Mouse (Mus musculus): ENCODE results near the gene Map3k15. TPM values are rescaled to one million over a fixed set of nuclear protein-coding genes. Genes with fewer than 3 reads are reported as not detected.

Gene Map3k15
- polyA plus RNA-seq, 1 experiment from 2014 or later: 0.10 TPM

DNA sequence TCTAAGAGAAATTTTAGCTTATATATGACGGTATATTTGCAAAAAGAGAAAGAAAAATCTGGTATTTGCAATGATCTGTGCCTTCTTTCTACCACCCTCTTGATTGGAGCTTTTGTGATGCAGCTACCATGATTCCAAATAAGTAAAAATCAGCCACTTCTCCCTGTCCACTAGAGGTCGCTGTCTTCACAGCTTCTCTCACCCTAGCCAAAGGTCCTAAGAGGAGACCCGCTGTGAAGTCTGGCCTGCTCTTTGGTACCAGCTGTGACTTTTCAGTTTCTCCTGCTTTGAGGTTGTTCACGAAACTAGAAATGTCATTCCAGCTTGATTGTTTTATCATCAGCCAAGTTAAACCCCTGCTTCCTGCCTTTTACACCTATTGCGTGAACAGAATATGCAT is 14.5 kb upstream of the Map3k15 start:
- Histone ChIP-seq H3K4me1 (replicated peaks) (no peaks in the 10 kb centered on the region), H3K4me2 (no peak overlapping the region), H3K9ac (no peak overlapping the region), H3K36me3 (no peaks in the 10 kb centered on the region), H3K4me3 (no peak overlapping the region), H3K27me3 (peaks cover 5% of the 10 kb centered on the region; the same call in 1 of the 2 replicates), H3K27ac (no peak overlapping the region), H3K9me3 (no peaks in the 10 kb centered on the region)
- 28% methylated on average over 5 of the region's 5 CpGs for WGBS
- ATAC-seq (ENCODE audit: low FRiP score): no peak

DNA sequence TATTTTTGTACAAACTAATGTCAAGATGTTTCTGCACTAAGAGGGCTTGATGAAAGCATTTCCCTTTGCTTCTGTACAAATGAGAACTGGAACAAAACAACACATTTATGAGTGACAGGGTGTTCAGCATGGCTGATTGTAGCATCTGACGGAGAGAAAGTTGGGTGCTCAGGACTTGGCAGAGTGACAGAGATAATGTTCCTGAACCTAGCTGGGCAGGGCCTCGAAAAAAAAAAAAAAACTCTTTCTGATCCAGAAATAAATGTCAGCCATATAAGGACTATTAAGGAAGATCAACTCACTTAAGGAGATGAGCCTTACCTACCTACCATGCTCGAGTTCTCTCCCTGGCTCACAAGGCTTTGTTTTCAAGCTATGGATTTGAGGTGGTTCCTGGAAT is 12.0 kb upstream of the Map3k15 start:
- Histone ChIP-seq H3K4me2 (no peak overlapping the region), H3K27ac (no peak overlapping the region), H3K4me3 (no peak overlapping the region), H3K4me1 (replicated peaks) (no peaks in the 10 kb centered on the region), H3K36me3 (no peaks in the 10 kb centered on the region), H3K27me3 (peaks cover 10% of the 10 kb centered on the region; the same call in 1 of the 2 replicates), H3K9me3 (no peaks in the 10 kb centered on the region), H3K9ac (no peak overlapping the region)
- 76% methylated on average over 3 of the region's 3 CpGs for WGBS
- no peak for ATAC-seq (ENCODE audit: low FRiP score)

DNA sequence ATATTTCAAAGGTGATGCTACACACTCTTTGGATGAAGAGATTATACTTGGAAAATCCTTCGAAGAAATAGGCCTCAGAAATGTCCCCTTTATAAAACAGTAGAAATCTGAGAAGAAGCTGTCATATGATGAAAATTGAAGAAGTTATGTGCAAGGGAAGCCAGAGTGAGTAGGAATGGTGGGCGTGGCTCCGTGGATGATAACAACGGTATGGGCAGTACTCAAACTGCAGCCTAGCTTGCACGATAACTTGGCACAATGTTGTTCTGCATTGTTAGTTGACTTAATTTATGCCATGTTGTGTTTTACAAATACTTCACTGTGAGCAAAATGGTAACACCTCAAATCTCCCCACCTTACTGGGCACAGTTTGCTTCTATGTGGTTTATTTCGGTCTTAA is 7.6 kb downstream of the Map3k15 start:
- WGBS: 90% methylated on average over 6 of the region's 6 CpGs
- no peak overlapping the region for H3K27ac ChIP-seq
- no peak overlapping the region for H3K4me3 ChIP-seq
- ATAC-seq (ENCODE audit: low FRiP score): no peak
- H3K4me2 ChIP-seq: no peak overlapping the region
- H3K36me3 ChIP-seq: no peaks in the 10 kb centered on the region
- H3K4me1 ChIP-seq (replicated peaks): no peaks in the 10 kb centered on the region
- H3K27me3 ChIP-seq: peaks cover 26% of the 10 kb centered on the region; the same call in 1 of the 2 replicates
- no peak overlapping the region for H3K9ac ChIP-seq
- no peaks in the 10 kb centered on the region for H3K9me3 ChIP-seq

DNA sequence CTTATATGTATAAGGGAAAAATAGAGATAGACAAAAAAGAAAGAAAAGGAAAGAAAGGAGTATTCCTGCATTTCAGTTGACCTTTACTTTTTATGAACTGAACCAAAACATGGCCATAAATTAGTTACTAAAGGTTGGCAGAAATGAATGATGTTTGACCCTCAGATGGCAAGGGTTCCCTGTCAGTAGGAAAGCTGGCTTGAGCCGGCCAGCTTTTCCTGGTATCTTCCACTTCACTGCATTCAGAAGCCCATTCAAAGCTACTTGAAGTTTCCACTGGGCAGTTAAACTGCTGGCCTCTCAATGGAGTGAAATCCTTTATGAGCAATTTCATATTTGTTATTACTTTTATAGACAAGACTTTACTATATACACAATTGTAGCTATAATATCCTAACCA is 65.1 kb downstream of the Map3k15 start:
- H3K9me3 ChIP-seq: no peaks in the 10 kb centered on the region
- H3K4me1 ChIP-seq (replicated peaks): no peaks in the 10 kb centered on the region
- no peak overlapping the region for H3K4me3 ChIP-seq
- H3K4me2 ChIP-seq: no peak overlapping the region
- no peak overlapping the region for H3K9ac ChIP-seq
- H3K27me3 ChIP-seq: no peaks in the 10 kb centered on the region
- ATAC-seq (ENCODE audit: low FRiP score): no peak
- no peaks in the 10 kb centered on the region for H3K36me3 ChIP-seq
- WGBS: 70% methylated on average over 1 of the region's 1 CpGs
- no peak overlapping the region for H3K27ac ChIP-seq

DNA sequence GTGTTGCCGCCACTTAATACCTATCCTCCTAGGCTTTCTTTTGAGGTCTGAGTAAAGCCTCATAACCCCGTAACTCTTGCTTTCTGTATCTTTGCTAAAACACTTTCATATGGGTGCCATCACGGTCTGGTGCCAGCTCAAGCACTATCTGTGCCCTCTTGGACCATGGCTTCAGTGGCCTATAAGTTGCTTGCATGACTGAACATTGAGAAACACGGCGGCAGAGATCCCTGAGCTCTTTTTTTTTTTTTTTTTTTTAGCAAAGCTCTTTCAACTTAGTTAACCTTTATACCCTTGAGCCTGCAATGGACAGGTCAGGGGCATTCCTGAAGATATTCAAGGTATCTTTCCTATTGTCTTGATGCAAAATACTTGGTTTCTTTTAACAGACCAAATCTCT is 66.4 kb downstream of the Map3k15 start:
- ATAC-seq (ENCODE audit: low FRiP score): no peak
- Histone ChIP-seq H3K36me3 (no peaks in the 10 kb centered on the region), H3K4me3 (no peak overlapping the region), H3K4me1 (replicated peaks) (no peaks in the 10 kb centered on the region), H3K9ac (no peak overlapping the region), H3K27ac (no peak overlapping the region), H3K4me2 (no peak overlapping the region), H3K27me3 (no peaks in the 10 kb centered on the region), H3K9me3 (no peaks in the 10 kb centered on the region)
- WGBS: 82% methylated on average over 5 of the region's 5 CpGs

DNA sequence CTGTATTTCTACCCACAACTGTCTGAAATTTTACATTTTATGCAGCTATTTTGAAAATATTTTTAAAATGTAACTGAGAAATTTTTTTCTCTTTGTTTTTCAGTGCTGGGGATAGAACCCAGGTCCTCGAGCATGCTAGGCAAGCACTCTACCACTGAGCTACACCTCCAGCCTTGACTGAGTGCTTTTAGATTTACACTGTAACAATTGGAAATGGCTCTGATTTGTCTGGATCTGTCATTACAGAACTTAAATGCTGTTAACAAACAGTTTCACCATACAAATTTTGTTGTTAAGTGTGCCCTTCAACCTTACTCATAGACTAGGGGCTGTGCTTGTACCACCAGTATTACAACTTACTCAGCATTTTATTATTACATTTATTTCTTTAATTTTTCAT is 103.7 kb downstream of the Map3k15 start:
- 83% methylated on average over 1 of the region's 1 CpGs for WGBS
- H3K27ac ChIP-seq: no peak overlapping the region
- no peak overlapping the region for H3K9ac ChIP-seq
- H3K4me2 ChIP-seq: no peak overlapping the region
- no peaks in the 10 kb centered on the region for H3K4me1 ChIP-seq (replicated peaks)
- H3K9me3 ChIP-seq: no peaks in the 10 kb centered on the region
- peaks cover 4% of the 10 kb centered on the region; the same call in 1 of the 2 replicates for H3K27me3 ChIP-seq
- H3K36me3 ChIP-seq: no peaks in the 10 kb centered on the region
- no peak overlapping the region for H3K4me3 ChIP-seq
- no peak for ATAC-seq (ENCODE audit: low FRiP score)

DNA sequence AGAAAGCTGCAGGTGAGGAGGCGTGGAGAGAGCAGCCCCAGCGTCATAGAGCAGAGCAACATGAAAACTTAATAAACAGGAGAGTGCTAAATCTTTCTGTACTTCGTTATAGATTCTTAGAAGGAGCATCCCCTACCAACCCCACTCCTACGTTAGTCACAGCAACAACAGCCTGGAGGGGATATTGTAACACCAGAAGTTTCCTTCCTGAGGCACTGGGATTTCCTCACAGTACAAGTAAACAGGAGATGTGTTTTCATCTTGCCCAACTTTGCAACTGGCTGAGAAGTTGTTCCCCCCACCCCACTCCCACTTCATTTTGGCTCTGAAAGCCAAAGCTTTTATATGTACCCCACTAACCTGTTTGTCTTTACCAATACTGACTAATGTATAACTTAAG is 119.6 kb downstream of the Map3k15 start:
- Histone ChIP-seq H3K4me1 (replicated peaks) (no peaks in the 10 kb centered on the region), H3K4me2 (no peak overlapping the region), H3K27me3 (no peaks in the 10 kb centered on the region), H3K4me3 (no peak overlapping the region), H3K9ac (no peak overlapping the region), H3K36me3 (no peaks in the 10 kb centered on the region), H3K27ac (no peak overlapping the region), H3K9me3 (no peaks in the 10 kb centered on the region)
- WGBS: 72% methylated on average over 4 of the region's 4 CpGs
- ATAC-seq (ENCODE audit: low FRiP score): no peak

DNA sequence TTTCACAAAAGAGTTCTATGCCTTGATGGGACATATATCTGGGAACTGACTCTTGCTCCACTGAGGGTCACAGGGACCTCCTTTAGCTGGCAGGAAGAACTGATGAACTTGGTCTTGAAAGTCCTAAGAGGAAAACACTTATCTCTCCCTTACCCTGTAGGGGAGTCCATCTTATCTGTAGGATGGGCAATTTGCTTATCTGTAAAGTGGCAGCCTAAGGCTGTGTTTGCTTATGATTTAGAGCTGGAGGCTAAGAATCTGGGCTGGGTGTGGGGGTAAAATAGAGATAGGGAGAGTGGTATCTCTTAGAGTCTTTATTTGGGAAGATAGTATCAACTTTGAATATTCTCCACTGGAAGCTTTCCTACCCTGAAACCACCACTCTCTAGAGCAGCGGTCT is 125.5 kb downstream of the Map3k15 start:
- Histone ChIP-seq H3K27me3 (peaks cover 8% of the 10 kb centered on the region), H3K4me3 (no peak overlapping the region), H3K9ac (no peak overlapping the region), H3K4me1 (replicated peaks) (no peaks in the 10 kb centered on the region), H3K4me2 (no peak overlapping the region), H3K36me3 (no peaks in the 10 kb centered on the region), H3K27ac (no peak overlapping the region), H3K9me3 (no peaks in the 10 kb centered on the region)
- WGBS: 100% methylated on average over 1 of the region's 1 CpGs
- no peak for ATAC-seq (ENCODE audit: low FRiP score)

DNA sequence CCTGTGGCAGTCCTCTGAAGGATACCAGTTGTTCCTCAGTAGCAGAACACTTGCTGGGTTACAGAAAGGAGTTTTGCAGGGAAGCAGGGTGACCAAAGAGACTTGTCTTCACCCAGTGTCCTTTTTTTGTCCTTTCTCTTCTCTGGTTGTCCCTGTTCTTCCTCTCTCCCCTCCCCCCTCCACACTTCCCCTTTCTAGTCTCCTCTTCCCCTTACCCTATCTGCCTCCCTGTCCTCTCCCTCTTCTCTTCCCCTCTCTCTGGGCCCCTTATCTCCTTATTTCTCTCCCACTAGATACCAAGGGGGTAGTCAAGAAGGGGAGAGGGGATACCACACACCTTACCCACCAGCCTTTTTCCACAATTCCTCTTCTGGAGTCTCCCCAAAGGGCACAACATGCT is 127.8 kb downstream of the Map3k15 start:
- H3K4me2 ChIP-seq: no peak overlapping the region
- H3K27ac ChIP-seq: no peak overlapping the region
- ATAC-seq (ENCODE audit: low FRiP score): no peak
- no peaks in the 10 kb centered on the region for H3K36me3 ChIP-seq
- no peaks in the 10 kb centered on the region for H3K9me3 ChIP-seq
- H3K4me3 ChIP-seq: no peak overlapping the region
- H3K9ac ChIP-seq: no peak overlapping the region
- no peaks in the 10 kb centered on the region for H3K4me1 ChIP-seq (replicated peaks)
- peaks cover 8% of the 10 kb centered on the region for H3K27me3 ChIP-seq

DNA sequence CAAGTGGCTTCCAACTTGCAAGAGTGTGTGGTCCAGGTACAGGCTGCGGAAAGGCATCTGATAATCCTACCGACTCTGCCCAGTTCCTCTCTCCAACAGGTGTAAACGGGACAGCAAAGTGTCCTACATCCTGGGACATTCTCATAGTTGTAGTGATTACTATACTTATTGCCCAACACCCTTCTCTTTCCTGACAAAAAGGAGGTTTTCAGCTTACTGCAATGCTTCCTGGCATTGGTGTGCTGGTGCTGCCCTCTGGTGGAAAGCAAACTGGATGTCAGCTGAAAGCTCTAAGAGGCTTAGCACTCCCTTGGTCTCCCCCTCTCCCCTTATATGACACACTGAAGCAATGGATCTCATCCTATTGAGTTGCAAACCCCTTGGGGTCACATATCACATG is 128.4 kb downstream of the Map3k15 start:
- Histone ChIP-seq H3K27ac (no peak overlapping the region), H3K9me3 (no peaks in the 10 kb centered on the region), H3K4me1 (replicated peaks) (no peaks in the 10 kb centered on the region), H3K4me2 (no peak overlapping the region), H3K9ac (no peak overlapping the region), H3K36me3 (peaks cover 1% of the 10 kb centered on the region; the same call in 1 of the 2 replicates), H3K4me3 (no peak overlapping the region), H3K27me3 (peaks cover 8% of the 10 kb centered on the region)
- ATAC-seq (ENCODE audit: low FRiP score): 0 out of 2 replicates have a peak, but pooled peaks have one; percentile 46
- WGBS: 76% methylated on average over 3 of the region's 3 CpGs

DNA sequence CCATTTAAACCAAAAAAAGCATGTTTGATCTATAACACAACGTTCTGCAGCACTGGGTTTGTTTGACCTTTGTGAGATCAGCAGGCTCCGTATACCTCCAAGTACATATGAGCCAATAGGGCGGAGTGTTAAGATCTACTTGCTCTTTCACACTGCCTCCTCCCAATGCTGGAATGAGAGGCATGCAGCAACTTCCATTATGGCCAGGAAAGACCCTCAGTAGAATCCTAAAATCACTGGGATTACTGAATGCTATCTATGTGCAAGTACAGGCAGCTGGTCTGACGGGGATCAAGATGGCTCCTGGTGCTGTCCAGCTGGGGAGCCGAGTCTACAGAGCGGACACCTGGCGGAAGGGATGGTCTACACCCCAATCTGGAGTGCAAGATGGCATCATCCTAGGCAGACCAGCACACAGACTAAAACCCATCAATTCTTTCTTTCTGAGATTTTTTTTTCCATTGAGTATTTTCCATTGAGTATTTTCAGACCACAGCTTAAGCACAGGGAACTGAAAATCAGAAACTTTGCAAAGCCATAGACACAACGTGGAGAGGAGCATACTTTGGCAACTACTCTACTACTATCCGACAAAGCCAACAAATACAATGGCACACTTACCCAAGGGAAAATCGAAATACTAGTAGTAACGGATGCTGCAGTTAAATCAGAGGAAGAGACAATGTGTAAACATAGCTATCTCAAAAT is 146.1 kb downstream of the Map3k15 start:
- 88% methylated on average over 11 of the region's 11 CpGs for WGBS
- no peak overlapping the region for H3K4me3 ChIP-seq
- H3K27me3 ChIP-seq: 0 out of 2 replicates have a peak, but pooled peaks cover 2% of the 10 kb centered on the region
- peaks cover 2% of the 10 kb centered on the region for H3K36me3 ChIP-seq
- no peak overlapping the region for H3K9ac ChIP-seq
- no peaks in the 10 kb centered on the region for H3K9me3 ChIP-seq
- no peak overlapping the region for H3K4me2 ChIP-seq
- peaks cover 19% of the 10 kb centered on the region for H3K4me1 ChIP-seq (replicated peaks)
- no peak for ATAC-seq (ENCODE audit: low FRiP score)
- H3K27ac ChIP-seq: no peak overlapping the region

DNA sequence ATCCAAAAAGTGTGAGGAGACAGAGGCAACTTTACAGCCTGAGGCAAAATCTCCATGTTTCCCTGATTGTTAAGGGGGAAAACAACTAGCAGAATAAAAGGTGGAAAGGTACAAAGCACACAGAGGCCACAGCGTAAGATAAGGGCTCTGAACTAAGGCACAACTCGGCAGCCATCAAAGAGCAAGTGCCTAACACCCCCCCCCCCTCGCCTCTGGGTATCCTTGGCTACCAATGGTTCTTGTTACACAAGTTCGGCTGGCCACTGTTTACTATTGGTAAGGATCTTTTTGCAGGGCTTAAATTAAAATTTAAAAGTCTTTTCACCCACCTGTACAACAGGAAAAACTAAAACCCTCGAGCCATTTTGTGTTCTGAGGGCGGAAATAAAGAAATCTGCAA is 147.5 kb downstream of the Map3k15 start:
- H3K27ac ChIP-seq: no peak overlapping the region
- H3K27me3 ChIP-seq: 0 out of 2 replicates have a peak, but pooled peaks cover 2% of the 10 kb centered on the region
- ATAC-seq (ENCODE audit: low FRiP score): no peak
- H3K4me1 ChIP-seq (replicated peaks): peaks cover 19% of the 10 kb centered on the region
- H3K4me3 ChIP-seq: peak overlapping the region; percentile 15
- peak overlapping the region; percentile 63 for H3K4me2 ChIP-seq
- WGBS: 36% methylated on average over 6 of the region's 6 CpGs
- no peaks in the 10 kb centered on the region for H3K9me3 ChIP-seq
- H3K9ac ChIP-seq: no peak overlapping the region
- no peaks in the 10 kb centered on the region; the same call in none of the 2 replicates for H3K36me3 ChIP-seq

DNA sequence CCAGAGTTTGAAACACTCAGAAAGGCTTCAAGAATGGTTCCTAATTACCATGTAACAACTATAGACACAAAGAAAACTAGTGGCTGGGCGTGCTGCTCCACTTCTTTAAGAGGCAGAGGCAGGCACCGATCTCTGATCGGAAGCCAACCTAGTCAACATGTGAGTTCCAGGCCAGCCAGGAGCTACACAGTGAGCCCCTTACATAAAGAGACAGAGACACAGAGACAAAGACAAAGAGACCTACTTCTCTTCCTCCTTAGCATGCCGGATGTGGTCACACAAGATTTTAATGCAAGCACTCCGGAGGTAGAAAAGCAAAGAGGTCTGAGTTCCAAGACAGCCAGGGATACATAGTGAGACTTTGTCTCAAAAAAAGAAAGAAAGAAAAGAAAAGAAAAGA is 147.9 kb downstream of the Map3k15 start:
- WGBS: 37% methylated on average over 5 of the region's 5 CpGs
- Histone ChIP-seq H3K27ac (no peak overlapping the region), H3K4me3 (peak overlapping the region; percentile 15), H3K9me3 (no peaks in the 10 kb centered on the region), H3K27me3 (0 out of 2 replicates have a peak, but pooled peaks cover 2% of the 10 kb centered on the region), H3K9ac (no peak overlapping the region), H3K4me2 (peak overlapping the region; percentile 63), H3K4me1 (replicated peaks) (peaks cover 19% of the 10 kb centered on the region), H3K36me3 (no peaks in the 10 kb centered on the region; the same call in 1 of the 2 replicates)
- no peak for ATAC-seq (ENCODE audit: low FRiP score)
